Mouse (Mus musculus): ENCODE measurements around the gene Shroom1.
"Not testable (repeated sequence)": the region's sequence is repeated elsewhere in the genome, so short reads cannot be mapped to it uniquely, and the experiment has no call there.

Gene Shroom1

GRCm38 (mm10) chr11:53456474-53457371 lies at the start of gene Shroom1, which contains the start of gene Gm10447:
Shroom1 (plus strand) TSS chr11:53457205.
Gm10447 (minus strand) TSS chr11:53457110.
- DNase-seq = peak; percentile 71

GRCm38 (mm10) chr11:53411738-53412137 lies 45.3 kb upstream of the Shroom1 start:
- peak; percentile 30 for DNase-seq

GRCm38 (mm10) chr11:53413871-53414270 lies 43.1 kb upstream of the Shroom1 start:
- no peak for DNase-seq

- no peak for DNase-seq
Observed at GRCm38 (mm10) chr11:53418048-53418447, 39.0 kb upstream of the Shroom1 start.

GRCm38 (mm10) chr11:53423036-53423435 lies 34.0 kb upstream of the Shroom1 start, which contains the start of gene Leap2:
Leap2 (minus strand) TSS chr11:53423170.
- no peak for DNase-seq

- DNase-seq = peak; percentile 16
Observed at GRCm38 (mm10) chr11:53424826-53425225, 32.2 kb upstream of the Shroom1 start.

- no peak for DNase-seq
Observed at GRCm38 (mm10) chr11:53425251-53425650, 31.8 kb upstream of the Shroom1 start.

- DNase-seq = no peak
Observed at GRCm38 (mm10) chr11:53425711-53426255, 31.2 kb upstream of the Shroom1 start.

GRCm38 (mm10) chr11:53426914-53427313 lies 30.1 kb upstream of the Shroom1 start:
- DNase-seq = not testable (repeated sequence)

- no peak for DNase-seq
Observed at GRCm38 (mm10) chr11:53427993-53428715, 28.9 kb upstream of the Shroom1 start.

GRCm38 (mm10) chr11:53428716-53429057 lies 28.3 kb upstream of the Shroom1 start:
- DNase-seq = no peak

- no peak for DNase-seq
Observed at GRCm38 (mm10) chr11:53429182-53429581, 27.8 kb upstream of the Shroom1 start.

- no peak for DNase-seq
Observed at GRCm38 (mm10) chr11:53430300-53430669, 26.7 kb upstream of the Shroom1 start.

- DNase-seq = peak; percentile 99
Observed at GRCm38 (mm10) chr11:53430670-53431346, 26.2 kb upstream of the Shroom1 start, which contains the start of the genes Uqcrq and Gdf9. Uqcrq (minus strand) TSS chr11:53430831. Gdf9 (plus strand) TSS chr11:53431023.

- peak; percentile 26 for DNase-seq
Observed at GRCm38 (mm10) chr11:53431347-53432056, 25.5 kb upstream of the Shroom1 start.

- no peak for DNase-seq
Observed at GRCm38 (mm10) chr11:53433057-53433456, 23.9 kb upstream of the Shroom1 start.

- no peak for DNase-seq
Observed at GRCm38 (mm10) chr11:53435504-53435903, 21.5 kb upstream of the Shroom1 start.

- no peak for DNase-seq
Observed at GRCm38 (mm10) chr11:53436338-53436737, 20.7 kb upstream of the Shroom1 start.

GRCm38 (mm10) chr11:53441921-53442320 lies 15.1 kb upstream of the Shroom1 start:
- DNase-seq = no peak

GRCm38 (mm10) chr11:53443861-53444260 lies 13.1 kb upstream of the Shroom1 start:
- DNase-seq = peak; percentile 52

GRCm38 (mm10) chr11:53445562-53445961 lies 11.4 kb upstream of the Shroom1 start:
- DNase-seq = no peak

GRCm38 (mm10) chr11:53446183-53446582 lies 10.8 kb upstream of the Shroom1 start:
- no peak for DNase-seq

Measured in lung, postnatal 10 days (tissue).